ENCODE assay signal across 27 mouse cellular contexts in genomic region chr2:14518237-14518636, GRCm38 (mm10).
DNase-seq lines count a peak whose midpoint lies in the region; ATAC-seq and TF ChIP-seq lines count a peak whose summit lies in the region.
"Had no signal": no experiment of that assay in that cellular context is flagged by ENCODE, and none has a peak within 500 bp of the region (broad histone marks: within the 10 kb centered on the region; RNA-seq: fewer than 3 reads in every experiment).

No protein-coding gene starts in this region.

- no peak overlapping the region for H3K27ac ChIP-seq in testis, adult 2 months (ENCODE audit: control insufficient read depth, insufficient read depth, low read depth, low read length)
- H3K27ac ChIP-seq in ES-E14 (ENCODE audit: insufficient read depth, low read depth, low read length, poor library complexity, severe bottlenecking) = no peak overlapping the region
- H3K27ac ChIP-seq in forebrain, embryonic 11.5 days (ENCODE audit: low read depth, low read length) = no peak overlapping the region
- no peak overlapping the region for H3K27ac ChIP-seq in liver, postnatal 0 days (ENCODE audit: low read depth)
- H3K27ac ChIP-seq: embryonic facial prominence, embryonic 13.5 days; embryonic facial prominence, embryonic 15.5 days; forebrain, embryonic 10.5 days; forebrain, embryonic 13.5 days; forebrain, embryonic 15.5 days had no signal

- no peaks in the 10 kb centered on the region for H3K36me3 ChIP-seq in testis, adult 2 months (ENCODE audit: control insufficient read depth, insufficient read depth, low read length)
- no peaks in the 10 kb centered on the region for H3K36me3 ChIP-seq in ES-E14 (ENCODE audit: control insufficient read depth, insufficient read depth, low read length, poor library complexity, severe bottlenecking)
- no peaks in the 10 kb centered on the region for H3K36me3 ChIP-seq in forebrain, embryonic 11.5 days (ENCODE audit: control insufficient read depth, insufficient read depth, low read length)
- no peaks in the 10 kb centered on the region for H3K36me3 ChIP-seq in liver, postnatal 0 days (replicated peaks; ENCODE audit: insufficient read depth, low read length)
- H3K36me3 ChIP-seq: embryonic facial prominence, embryonic 13.5 days; embryonic facial prominence, embryonic 15.5 days; forebrain, embryonic 10.5 days; forebrain, embryonic 15.5 days had no signal

- no peak for DNase-seq in testis, postnatal 14 days (ENCODE audit: low spot score)
- DNase-seq in ES-E14 (ENCODE audit: low read depth, low spot score) = peak; percentile 42
- DNase-seq in WW6 (ENCODE audit: low read depth, low spot score) = peak; percentile 18
- no peak for DNase-seq in forebrain, embryonic 11.5 days (ENCODE audit: low spot score)
- DNase-seq in adrenal gland, adult (ENCODE audit: inconsistent age in 2 of 2, low spot score in 1 of 2) = no peak
- DNase-seq in liver, postnatal 0 days = no peak
- DNase-seq: adrenal gland, adult 2 months; adrenal gland, postnatal 10 days; adrenal gland, postnatal 25 days; B cell, adult 2 months; cerebellum, adult 11 months; cerebellum, adult 18-20 months; cerebellum, adult 8-10 months; cerebellum, adult 9-11 months; cerebellum, postnatal 14 days; cerebellum, postnatal 36 days; embryo, embryonic 11 days had no signal

- no peaks in the 10 kb centered on the region for H3K27me3 ChIP-seq in testis, adult 2 months (ENCODE audit: control insufficient read depth, insufficient read depth, low read length)
- H3K27me3 ChIP-seq in forebrain, embryonic 11.5 days (ENCODE audit: control insufficient read depth, insufficient read depth, low read length) = no peaks in the 10 kb centered on the region
- H3K27me3 ChIP-seq in liver, postnatal 0 days (ENCODE audit: insufficient read depth, low read length) = no peaks in the 10 kb centered on the region
- H3K27me3 ChIP-seq: CH12.LX; embryonic facial prominence, embryonic 13.5 days; embryonic facial prominence, embryonic 15.5 days; forebrain, embryonic 13.5 days; forebrain, embryonic 15.5 days had no signal

- in situ Hi-C loops in ES-E14 (cut with MboI; ENCODE audit: low sequenced_read_pairs in 2 of 2, unreplicated experiment in 2 of 2) = no loop called here

- ATAC-seq in forebrain, embryonic 11.5 days (replicated peaks; ENCODE audit: low FRiP score) = no peak
- no peak for ATAC-seq in liver, postnatal 0 days
- ATAC-seq: activated CD4-positive, CD25-positive, alpha-beta regulatory T cell, adult 4 months; CD4-positive, CD25-positive, alpha-beta regulatory T cell, adult 4 months; forebrain, embryonic 13.5 days; forebrain, embryonic 15.5 days had no signal

- H3K9me3 ChIP-seq in ES-E14 (ENCODE audit: control insufficient read depth, insufficient read depth, low read depth, low read length) = no peaks in the 10 kb centered on the region
- H3K9me3 ChIP-seq in forebrain, embryonic 11.5 days (ENCODE audit: control insufficient read depth, low read length) = no peaks in the 10 kb centered on the region
- no peaks in the 10 kb centered on the region; the same call in 1 of the 2 replicates for H3K9me3 ChIP-seq in liver, postnatal 0 days (ENCODE audit: low read length)
- H3K9me3 ChIP-seq: embryonic facial prominence, embryonic 13.5 days; embryonic facial prominence, embryonic 15.5 days; forebrain, embryonic 13.5 days; forebrain, embryonic 15.5 days had no signal

- no peak overlapping the region; the same call in 1 of the 2 replicates for H3K9ac ChIP-seq in ES-E14 (ENCODE audit: insufficient read depth, low read depth, low read length, poor library complexity, severe bottlenecking)
- H3K9ac ChIP-seq in forebrain, embryonic 11.5 days (ENCODE audit: low read length) = no peak overlapping the region
- no peak overlapping the region for H3K9ac ChIP-seq in liver, postnatal 0 days (replicated peaks)
- H3K9ac ChIP-seq: embryonic facial prominence, embryonic 13.5 days; embryonic facial prominence, embryonic 15.5 days; forebrain, embryonic 13.5 days; forebrain, embryonic 15.5 days had no signal

- TF ChIP-seq CTCF in testis, adult 2 months (IDR thresholded peaks at IDR 0.05; ENCODE audit: control insufficient read depth, insufficient read depth, insufficient replicate concordance, low read depth, low read length) = no peak
- no peak for TF ChIP-seq CTCF in liver, postnatal 0 days (IDR thresholded peaks at IDR 0.05; ENCODE audit: low read depth)

- H3K4me1 ChIP-seq in testis, adult 2 months (ENCODE audit: control insufficient read depth, insufficient read depth, low read length) = no peaks in the 10 kb centered on the region
- no peaks in the 10 kb centered on the region for H3K4me1 ChIP-seq in ES-E14 (ENCODE audit: control insufficient read depth in 2 of 2, insufficient read depth in 2 of 2, low read length in 2 of 2, poor library complexity in 1 of 2)
- H3K4me1 ChIP-seq in forebrain, embryonic 11.5 days (replicated peaks; ENCODE audit: control insufficient read depth, insufficient read depth, low read length) = no peaks in the 10 kb centered on the region
- H3K4me1 ChIP-seq in liver, postnatal 0 days (ENCODE audit: insufficient read depth) = no peaks in the 10 kb centered on the region
- H3K4me1 ChIP-seq: embryonic facial prominence, embryonic 13.5 days; embryonic facial prominence, embryonic 15.5 days; forebrain, embryonic 10.5 days; forebrain, embryonic 13.5 days; forebrain, embryonic 15.5 days had no signal

- H3K4me3 ChIP-seq in testis, adult 2 months (ENCODE audit: control insufficient read depth, low read depth, low read length) = peak overlapping the region; percentile 65
- H3K4me3 ChIP-seq in ES-E14 (ENCODE audit: insufficient read depth in 1 of 2, low read depth in 1 of 2, low read length in 2 of 2, poor library complexity in 1 of 2, severe bottlenecking in 1 of 2) = no peak overlapping the region
- H3K4me3 ChIP-seq in forebrain, embryonic 11.5 days (ENCODE audit: low read depth, low read length) = no peak overlapping the region
- H3K4me3 ChIP-seq in liver, postnatal 0 days (ENCODE audit: low read depth, low read length) = no peak overlapping the region
- H3K4me3 ChIP-seq: embryonic facial prominence, embryonic 13.5 days; embryonic facial prominence, embryonic 15.5 days; erythroblast, embryonic 14.5 days; forebrain, embryonic 10.5 days; forebrain, embryonic 13.5 days; forebrain, embryonic 15.5 days had no signal

- no peak overlapping the region for H3K4me2 ChIP-seq in forebrain, embryonic 11.5 days (ENCODE audit: low read depth, low read length, severe bottlenecking)
- no peak overlapping the region for H3K4me2 ChIP-seq in liver, postnatal 0 days (ENCODE audit: low read depth, low read length)
- H3K4me2 ChIP-seq: embryonic facial prominence, embryonic 13.5 days; embryonic facial prominence, embryonic 15.5 days; forebrain, embryonic 13.5 days; forebrain, embryonic 15.5 days had no signal

- no peak for TF ChIP-seq EP300 in liver, postnatal 0 days (IDR thresholded peaks at IDR 0.05; ENCODE audit: low read depth)

- 46% methylated on average over 5 of the region's 5 CpGs for WGBS in forebrain, embryonic 11.5 days
- 66% methylated on average over 5 of the region's 5 CpGs for WGBS in liver, postnatal 0 days (ENCODE audit: insufficient replicate concordance)

- TF ChIP-seq POLR2A in testis, adult 2 months (IDR thresholded peaks at IDR 0.05; ENCODE audit: control insufficient read depth, low read depth, low read length) = no peak; the same call in 1 of the 2 replicates

TF ChIP-seq in ES-E14, 5 proteins besides CTCF, POLR2A, EP300 and RAD21:
- no peak for TF ChIP-seq CHD2 (IDR thresholded peaks at IDR 0.05; ENCODE audit: low read depth, low read length)

Comparison
In these comparisons a context has a peak if more than half of its experiments do, and no peak if none do; other contexts are left out.
1. DNase-seq: peak in ES-E14 (single experiment) and WW6 (single experiment); none in testis, postnatal 14 days (single experiment), forebrain, embryonic 11.5 days (single experiment), adrenal gland, adult (0 of 2) and liver, postnatal 0 days (single experiment).